Mouse (Mus musculus): ENCODE data around the gene Slc22a15.
A peak's percentile ranks its signal among the peaks of the same experiment; 100 is the strongest.

The Slc22a15 gene

GRCm38 (mm10) chr3:101916525-101916924 lies 7.7 kb downstream of the Slc22a15 start:
- no peak for DNase-seq (ENCODE audit: low spot score)

DNA sequence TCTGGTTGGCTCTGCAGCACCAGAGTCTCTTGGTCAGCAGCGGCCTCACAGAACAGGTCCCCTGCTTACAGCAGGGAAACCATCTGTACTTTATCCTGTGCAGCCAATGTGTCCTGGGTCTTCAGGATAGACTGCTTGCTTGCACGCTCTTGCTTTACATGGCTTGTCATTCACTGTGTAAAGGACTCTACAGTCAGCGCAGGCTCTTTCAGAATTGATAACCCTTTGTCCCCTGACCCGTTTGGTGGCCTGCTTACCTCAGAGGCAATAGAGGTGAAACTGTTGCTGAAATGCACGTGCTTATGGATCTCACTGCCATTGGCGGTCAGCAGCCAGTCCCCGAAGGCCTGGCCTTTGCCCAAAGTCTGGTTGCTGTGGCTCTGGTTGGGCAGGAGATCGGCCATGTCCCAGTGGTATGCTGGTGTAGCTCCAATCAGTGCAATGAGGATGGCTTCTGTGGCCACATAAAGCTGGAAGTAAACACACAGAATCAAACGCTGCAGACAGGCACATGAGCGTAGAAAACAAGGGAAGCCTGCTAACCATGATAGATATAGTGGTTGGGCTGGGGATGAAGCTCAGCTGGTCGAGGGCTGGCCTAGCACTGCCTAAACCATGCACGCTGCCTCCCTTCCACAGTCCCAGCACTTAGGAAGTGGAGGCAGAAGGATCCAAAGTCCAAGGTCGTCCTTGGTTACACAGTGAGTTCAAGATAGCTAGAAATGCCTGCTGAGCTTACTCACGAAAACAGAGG lies 9.0 kb downstream of the Slc22a15 start:
- no peak for DNase-seq (ENCODE audit: low spot score)

DNA sequence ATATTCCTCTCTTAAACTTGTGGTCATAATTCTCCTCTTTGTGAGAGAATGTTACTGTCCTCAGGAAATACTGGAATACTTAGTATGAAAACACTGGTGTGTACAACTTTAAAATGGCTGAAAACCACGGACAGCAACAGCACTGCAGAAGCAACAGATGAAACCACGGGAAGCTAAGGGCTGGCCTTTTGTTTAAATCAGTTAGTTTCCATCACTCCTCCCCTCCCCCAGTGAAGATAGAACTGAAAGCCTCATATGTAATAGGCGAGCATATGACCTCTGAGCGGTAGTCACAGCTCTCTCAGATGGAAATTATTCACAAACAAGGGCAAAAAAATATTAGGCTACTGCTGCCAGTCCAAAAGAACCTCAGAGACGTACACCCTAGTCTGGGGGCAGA lies 10.0 kb downstream of the Slc22a15 start:
- DNase-seq (ENCODE audit: low spot score), result no peak

DNA sequence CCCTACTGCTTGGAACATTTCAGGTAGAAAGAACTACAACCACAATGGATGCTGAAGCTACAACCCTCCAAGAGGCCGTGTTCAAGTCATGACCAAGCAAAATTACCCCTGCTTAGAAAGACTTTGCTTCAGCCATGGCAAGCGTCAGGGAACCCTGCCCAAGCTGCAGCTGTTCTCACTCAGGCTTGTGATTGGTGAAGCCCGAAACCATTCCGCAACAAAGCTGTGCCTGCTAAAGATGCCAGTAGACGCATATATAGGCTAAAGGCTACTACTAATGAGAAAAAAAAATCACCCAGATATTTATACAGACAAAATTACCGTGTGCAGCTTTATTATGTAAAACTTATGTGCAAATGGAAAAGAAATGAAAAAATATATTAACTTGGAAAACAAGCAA lies 12.2 kb downstream of the Slc22a15 start:
- DNase-seq (ENCODE audit: low spot score), result no peak

DNA sequence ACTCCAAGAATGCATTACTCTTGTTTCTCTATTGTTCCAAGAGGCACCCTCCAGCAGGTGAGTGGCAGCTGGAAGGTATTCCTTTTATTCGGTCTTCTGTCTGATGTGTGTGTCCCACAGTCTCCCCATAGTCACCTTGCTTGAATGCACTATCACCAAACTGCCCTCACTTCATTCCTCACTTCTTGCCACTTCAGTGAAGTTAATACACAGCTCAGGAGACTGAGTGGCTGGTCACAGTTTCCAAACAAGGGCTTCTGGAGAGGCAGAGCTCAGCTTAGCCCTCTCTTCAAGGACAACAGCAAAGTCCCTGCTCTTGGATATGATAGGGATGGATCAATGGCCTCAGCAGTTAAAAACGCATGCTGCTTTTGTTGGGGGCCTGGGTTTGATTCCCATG lies 17.2 kb downstream of the Slc22a15 start:
- no peak for DNase-seq (ENCODE audit: low spot score)

DNA sequence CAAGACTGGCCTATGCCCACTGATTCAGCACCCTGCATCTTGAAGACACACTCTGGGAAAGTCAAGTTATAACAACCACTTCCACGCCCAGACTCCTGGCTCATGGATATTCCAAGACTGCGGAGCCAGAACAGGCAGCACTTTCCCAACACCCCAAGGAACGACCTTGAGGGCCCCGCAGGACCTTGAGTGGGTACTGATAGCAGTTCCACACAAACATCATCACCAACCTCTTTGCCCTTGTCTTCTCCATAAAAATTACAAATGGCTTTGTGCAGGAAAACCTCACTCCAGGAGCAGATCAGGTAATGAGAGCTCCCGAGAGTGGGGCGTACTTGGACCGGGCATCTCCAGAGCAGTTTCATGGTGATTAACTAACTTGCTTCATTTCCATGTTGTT lies 19.5 kb downstream of the Slc22a15 start:
- DNase-seq (ENCODE audit: low spot score), result peak; percentile 55

- no peak for DNase-seq (ENCODE audit: low spot score)
Measured at GRCm38 (mm10) chr3:101903091-101903490, 21.2 kb downstream of the Slc22a15 start.

- DNase-seq (ENCODE audit: low spot score), result no peak
Measured at GRCm38 (mm10) chr3:101902344-101902743, 21.9 kb downstream of the Slc22a15 start.

- no peak for DNase-seq (ENCODE audit: low spot score)
Measured at GRCm38 (mm10) chr3:101897377-101897974, 26.8 kb downstream of the Slc22a15 start.

- peak; percentile 68 for DNase-seq (ENCODE audit: low spot score)
Measured at GRCm38 (mm10) chr3:101896893-101897292, 27.4 kb downstream of the Slc22a15 start.

GRCm38 (mm10) chr3:101895376-101895910 lies 28.8 kb downstream of the Slc22a15 start:
- DNase-seq (ENCODE audit: low spot score), result no peak

DNA sequence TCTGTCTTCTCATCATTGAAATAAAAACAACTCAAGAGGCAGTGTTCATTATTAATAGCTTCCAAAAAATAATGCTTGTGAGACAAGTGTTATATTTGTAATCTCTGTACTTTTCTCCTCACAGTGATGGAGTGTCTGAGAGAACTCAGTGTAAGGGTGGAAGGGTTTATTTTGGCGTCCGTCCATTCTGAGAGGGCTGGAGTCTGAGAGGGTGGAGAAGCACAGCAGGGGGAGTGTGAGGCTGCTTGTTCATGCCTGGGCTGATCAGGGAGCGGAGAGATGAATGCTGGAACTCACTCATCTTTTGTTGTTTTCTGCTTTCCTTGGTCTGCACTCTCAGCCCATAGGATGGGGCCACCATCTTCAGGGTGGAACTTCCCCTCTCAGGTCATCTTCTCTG lies 38.7 kb downstream of the Slc22a15 start:
- DNase-seq (ENCODE audit: low spot score), result no peak

- no peak for DNase-seq (ENCODE audit: low spot score)
Measured at GRCm38 (mm10) chr3:101885041-101885440, 39.2 kb downstream of the Slc22a15 start.

- no peak for DNase-seq (ENCODE audit: low spot score)
Measured at GRCm38 (mm10) chr3:101883902-101884301, 40.4 kb downstream of the Slc22a15 start.

DNA sequence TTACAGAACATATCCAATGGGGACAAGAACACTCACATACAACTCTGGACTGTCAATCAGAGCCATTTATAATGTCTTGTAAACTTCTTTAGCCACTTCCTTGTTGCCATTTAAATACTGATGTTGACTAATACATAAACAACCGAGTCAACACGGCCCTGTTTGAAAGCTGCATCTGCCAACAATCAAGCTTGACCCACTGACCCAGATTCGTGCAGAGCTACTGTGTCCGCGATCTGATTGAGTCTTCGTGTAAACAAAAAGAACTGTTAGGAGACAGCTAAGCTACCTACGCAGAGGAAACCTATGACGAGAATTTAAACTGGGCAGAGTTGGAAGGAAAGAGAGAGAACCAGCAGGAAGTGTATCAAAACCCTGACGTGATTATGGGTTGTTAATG lies 42.5 kb downstream of the Slc22a15 start:
- DNase-seq (ENCODE audit: low spot score), result no peak

DNA sequence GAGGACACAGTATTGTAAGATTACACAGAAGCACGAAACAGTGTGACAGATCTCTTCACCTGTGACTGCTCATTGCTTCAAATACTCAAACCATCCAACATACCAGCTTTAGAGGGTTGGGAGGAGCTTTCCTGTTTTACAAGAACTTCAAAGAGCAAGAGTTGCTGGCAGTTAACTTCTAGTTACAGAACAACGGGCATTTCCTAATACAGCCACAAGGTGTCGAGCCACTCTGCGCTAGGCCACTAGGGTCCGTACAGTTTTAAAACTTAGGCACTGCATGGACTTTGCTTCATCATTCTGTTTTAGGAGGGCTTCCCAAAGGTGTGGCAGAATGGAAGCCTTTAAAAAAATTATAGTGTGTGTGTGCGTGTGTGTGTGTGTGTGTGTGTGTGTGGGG lies 43.4 kb downstream of the Slc22a15 start:
- DNase-seq (ENCODE audit: low spot score), result no peak

- no peak for DNase-seq (ENCODE audit: low spot score)
Measured at GRCm38 (mm10) chr3:101878136-101878535, 46.1 kb downstream of the Slc22a15 start.

GRCm38 (mm10) chr3:101876459-101877285 lies 47.6 kb downstream of the Slc22a15 start:
- no peak for DNase-seq (ENCODE audit: low spot score)

DNA sequence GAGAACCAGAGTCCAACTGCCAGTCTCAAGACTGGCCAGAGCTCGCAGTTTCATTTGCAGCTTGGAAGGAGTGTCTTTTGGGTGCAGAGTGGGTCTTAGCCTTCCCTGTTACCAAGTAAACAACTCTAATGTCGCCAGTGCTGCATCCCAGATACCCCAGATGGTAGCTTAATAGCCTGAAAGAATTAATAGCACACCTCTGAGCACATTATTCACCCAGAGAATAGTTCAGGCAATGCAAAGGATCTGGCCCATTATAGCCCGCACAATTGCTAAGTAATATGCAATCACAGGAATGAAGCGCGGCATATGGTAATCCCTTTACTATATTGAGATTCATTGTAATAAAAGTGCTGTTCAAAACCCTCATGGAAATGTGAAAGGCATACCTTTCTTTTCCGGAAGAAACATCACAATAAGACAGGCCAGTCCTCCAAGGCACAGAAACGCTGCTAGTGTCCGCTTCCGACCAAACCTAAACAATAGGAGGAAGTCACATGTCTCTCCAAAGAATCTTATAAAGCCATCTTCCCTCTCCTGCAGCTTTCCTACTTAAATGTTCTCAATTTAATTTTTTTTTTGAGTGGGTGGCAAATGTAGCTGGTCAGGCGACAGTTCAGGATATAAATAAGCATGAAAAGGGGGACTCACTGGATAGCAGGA lies 48.9 kb downstream of the Slc22a15 start:
- DNase-seq (ENCODE audit: low spot score), result no peak

GRCm38 (mm10) chr3:101873061-101873675 lies 51.1 kb downstream of the Slc22a15 start:
- DNase-seq (ENCODE audit: low spot score), result no peak

- no peak for DNase-seq (ENCODE audit: low spot score)
Measured at GRCm38 (mm10) chr3:101871951-101872350, 52.3 kb downstream of the Slc22a15 start.

- no peak for DNase-seq (ENCODE audit: low spot score)
Measured at GRCm38 (mm10) chr3:101867001-101867421, 57.2 kb downstream of the Slc22a15 start.

Data from ovary, postnatal 36 days (tissue).